Mouse (Mus musculus) layer of hippocampus, adult 8-10 months (tissue): ENCODE measurements around the gene Gng8. TPM values are rescaled to one million over a fixed set of nuclear protein-coding genes. Genes with fewer than 3 reads are reported as not detected.

Experiments used
- DNase-seq, 2 experiments: peaks; one replicate each; pipeline ENCODE4 v3.0.0; 2022; ENCODE audit warnings: low spot score in 2 of 2
- total RNA-seq, 4 experiments: library from RNA; stranded (reverse); gene quantifications; 2 replicates each; pipeline ENCODE4 v1.2.4; 2022

The Gng8 gene
- total RNA-seq, 4 experiments from 2014 or later, result 1.3 to 3.4 (median 2.5) TPM

- DNase-seq, result no peak
Observed at GRCm38 (mm10) chr7:16876006-16876405, 15.6 kb upstream of the Gng8 start.

- DNase-seq, result no peak
Observed at GRCm38 (mm10) chr7:16876608-16877007, 15.0 kb upstream of the Gng8 start.

- DNase-seq, result no peak
Observed at GRCm38 (mm10) chr7:16877717-16878116, 13.9 kb upstream of the Gng8 start.

GRCm38 (mm10) chr7:16879796-16880547 lies 11.6 kb upstream of the Gng8 start:
- peak in 1 of 2 experiments; percentile 59 for DNase-seq

GRCm38 (mm10) chr7:16880615-16881014 lies 11.0 kb upstream of the Gng8 start:
- DNase-seq, result no peak

GRCm38 (mm10) chr7:16883162-16883561 lies 8.4 kb upstream of the Gng8 start:
- no peak for DNase-seq

- no peak for DNase-seq
Observed at GRCm38 (mm10) chr7:16884334-16884733, 7.3 kb upstream of the Gng8 start.

GRCm38 (mm10) chr7:16885271-16885776 lies 6.3 kb upstream of the Gng8 start:
- no peak for DNase-seq

GRCm38 (mm10) chr7:16885905-16886304 lies 5.7 kb upstream of the Gng8 start:
- DNase-seq, result no peak

- no peak for DNase-seq
Observed at GRCm38 (mm10) chr7:16890536-16890935, 1.1 kb upstream of the Gng8 start.

GRCm38 (mm10) chr7:16890944-16891343 lies 642 bp upstream of the Gng8 start:
- no peak for DNase-seq

- no peak for DNase-seq
Observed at GRCm38 (mm10) chr7:16892352-16892730, 755 bp downstream of the Gng8 start.

GRCm38 (mm10) chr7:16893612-16894011 lies 2.0 kb downstream of the Gng8 start:
- DNase-seq, result no peak

- DNase-seq, result no peak
Observed at GRCm38 (mm10) chr7:16894279-16894678, 2.7 kb downstream of the Gng8 start.

GRCm38 (mm10) chr7:16895000-16895399 lies 3.4 kb downstream of the Gng8 start:
- DNase-seq, result peak in 1 of 2 experiments; percentile 65

- DNase-seq, result no peak
Observed at GRCm38 (mm10) chr7:16895511-16895910, 3.9 kb downstream of the Gng8 start.

GRCm38 (mm10) chr7:16900526-16900925 lies 8.9 kb downstream of the Gng8 start:
- DNase-seq, result no peak

- no peak for DNase-seq
Observed at GRCm38 (mm10) chr7:16903439-16903955, 11.9 kb downstream of the Gng8 start.

- no peak for DNase-seq
Observed at GRCm38 (mm10) chr7:16904120-16904675, 12.6 kb downstream of the Gng8 start.

GRCm38 (mm10) chr7:16905491-16906021 lies 14.0 kb downstream of the Gng8 start:
- DNase-seq, result no peak

- DNase-seq, result no peak
Observed at GRCm38 (mm10) chr7:16906281-16906680, 14.7 kb downstream of the Gng8 start, which contains the start of gene Ptgir. Ptgir (plus strand) TSS chr7:16906490.

GRCm38 (mm10) chr7:16906889-16907559 lies 15.4 kb downstream of the Gng8 start:
- DNase-seq, result no peak
